Mouse (Mus musculus) left cerebral cortex, postnatal 4 days (tissue): Measurements from ENCODE around the gene Rras. TPM values are rescaled to one million over a fixed set of nuclear protein-coding genes. Genes with fewer than 3 reads are reported as not detected.

ENCODE experiments used
- DNase-seq: peaks from one replicate; pipeline ENCODE4 v3.0.0-alpha.2; 2022
- intact Hi-C: fragments of 180-260 bp; cut with DNase I; formaldehyde crosslinking; loops from one replicate; pipeline ENCODE4 v1.15.1; 2025
- total RNA-seq, 2 experiments: library from RNA; stranded (reverse); gene quantifications; 2 replicates each; pipeline ENCODE4 v1.2.3; 2021

The Rras gene
- total RNA-seq, 2 experiments from 2014 or later, result 6.9 to 7.2 TPM

DNA sequence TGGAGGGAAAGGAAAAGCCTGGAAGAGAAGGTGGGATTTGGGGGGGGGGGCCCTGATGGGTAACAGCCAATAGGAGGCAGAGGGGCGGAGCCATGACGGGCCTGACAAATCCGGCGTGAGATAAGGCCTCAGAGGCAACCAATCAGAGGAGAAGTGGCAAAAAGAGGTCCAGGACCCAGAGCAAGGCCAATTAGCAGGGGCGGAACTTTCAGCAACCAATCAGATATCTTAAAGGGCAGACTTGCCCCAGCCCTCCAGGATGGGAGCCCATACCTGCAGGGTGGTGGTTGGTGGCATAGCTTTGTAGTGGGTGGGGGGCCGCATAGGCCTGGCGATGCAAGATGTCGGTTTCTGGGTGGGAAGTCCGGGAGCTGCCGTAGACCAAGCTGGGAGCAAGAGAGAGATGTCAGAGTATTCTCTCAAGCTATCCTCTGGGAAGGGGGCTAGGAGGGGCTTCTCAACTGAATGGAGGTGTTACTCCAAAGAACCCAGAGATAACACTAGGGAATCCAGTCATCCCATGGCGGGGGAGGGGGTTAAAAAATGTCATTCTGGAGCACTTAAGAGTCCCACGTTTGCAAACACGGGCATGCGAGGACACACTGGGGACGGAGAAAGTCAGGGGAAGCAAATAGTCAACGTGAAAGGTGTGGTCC, 33.3 kb downstream of the Rras start:
- peak; percentile 88 for DNase-seq
- intact Hi-C loops, result no loop called here

DNA sequence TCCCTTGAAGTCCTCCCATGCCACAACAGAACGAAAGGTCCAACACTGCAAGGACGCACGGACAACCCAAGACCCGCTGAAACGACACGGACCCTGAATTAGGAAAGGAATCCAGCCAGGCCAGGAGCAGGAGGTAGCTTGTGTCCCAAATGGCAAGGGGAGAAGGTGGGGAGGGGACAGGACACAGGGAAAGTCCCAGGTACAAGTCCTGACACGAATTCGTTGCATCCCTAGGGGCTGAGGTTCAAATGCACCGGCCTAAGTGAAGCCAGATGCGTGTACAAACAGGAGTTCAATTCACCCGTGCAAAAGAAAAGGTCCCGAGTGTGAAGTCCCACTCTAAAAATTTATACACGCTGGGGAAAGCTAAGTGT, 33.8 kb downstream of the Rras start:
- intact Hi-C loops, result no loop called here
- DNase-seq, result no peak

DNA sequence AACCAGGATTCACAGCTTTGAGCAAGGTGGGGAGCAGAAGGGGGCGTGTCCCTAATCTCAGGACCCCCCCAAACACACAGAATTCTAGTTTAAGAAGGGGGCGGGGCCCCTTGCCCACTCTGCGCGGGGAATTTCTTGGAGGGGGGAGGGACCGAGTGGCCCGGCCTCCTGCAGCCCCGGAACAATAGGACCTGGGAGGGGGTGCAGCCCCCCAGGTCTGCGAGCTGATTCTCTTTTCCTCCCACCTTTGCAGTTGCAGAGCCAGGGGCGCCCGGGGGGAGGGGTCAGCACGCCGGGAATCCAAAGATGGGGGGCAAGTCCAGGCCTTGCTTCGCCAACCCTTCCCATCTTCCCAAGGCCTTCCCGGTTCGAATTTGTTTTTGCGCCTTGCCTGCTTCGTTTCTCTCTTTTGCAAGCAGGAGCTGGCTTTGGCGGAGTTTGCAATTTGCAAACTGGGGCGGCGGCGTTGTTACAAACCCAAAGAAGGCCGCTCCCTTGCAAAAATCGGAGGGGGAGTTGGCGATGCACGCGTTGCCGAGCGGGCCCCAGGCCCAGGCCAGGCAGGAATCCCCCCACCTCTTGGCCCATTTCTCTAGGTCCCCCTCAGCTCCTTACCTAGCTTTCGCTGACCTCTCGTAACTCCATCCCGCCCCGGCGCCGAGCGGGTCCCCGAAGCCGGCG, 34.6 kb downstream of the Rras start:
- DNase-seq, result peak; percentile 55
- intact Hi-C loops, result no loop called here

DNA sequence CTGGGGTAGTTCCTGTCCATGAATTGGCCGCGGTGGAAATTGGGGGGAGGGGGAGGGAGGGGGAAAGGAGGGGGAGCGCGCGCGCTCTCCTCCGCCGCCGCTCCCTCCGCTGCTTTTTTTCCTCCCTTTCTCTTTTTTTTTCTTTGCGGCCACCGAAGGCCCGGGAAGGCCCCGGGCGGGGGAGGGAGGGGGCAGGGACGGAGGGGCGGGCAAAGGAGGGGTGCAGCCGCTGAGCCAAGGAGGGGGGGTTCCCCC, 35.0 kb downstream of the Rras start, which contains the start of gene Prr12:
Prr12 (minus strand) TSS at position 20 of the 255 bp plus-strand sequence.
- intact Hi-C loops, result no loop called here
- DNase-seq, result no peak

DNA sequence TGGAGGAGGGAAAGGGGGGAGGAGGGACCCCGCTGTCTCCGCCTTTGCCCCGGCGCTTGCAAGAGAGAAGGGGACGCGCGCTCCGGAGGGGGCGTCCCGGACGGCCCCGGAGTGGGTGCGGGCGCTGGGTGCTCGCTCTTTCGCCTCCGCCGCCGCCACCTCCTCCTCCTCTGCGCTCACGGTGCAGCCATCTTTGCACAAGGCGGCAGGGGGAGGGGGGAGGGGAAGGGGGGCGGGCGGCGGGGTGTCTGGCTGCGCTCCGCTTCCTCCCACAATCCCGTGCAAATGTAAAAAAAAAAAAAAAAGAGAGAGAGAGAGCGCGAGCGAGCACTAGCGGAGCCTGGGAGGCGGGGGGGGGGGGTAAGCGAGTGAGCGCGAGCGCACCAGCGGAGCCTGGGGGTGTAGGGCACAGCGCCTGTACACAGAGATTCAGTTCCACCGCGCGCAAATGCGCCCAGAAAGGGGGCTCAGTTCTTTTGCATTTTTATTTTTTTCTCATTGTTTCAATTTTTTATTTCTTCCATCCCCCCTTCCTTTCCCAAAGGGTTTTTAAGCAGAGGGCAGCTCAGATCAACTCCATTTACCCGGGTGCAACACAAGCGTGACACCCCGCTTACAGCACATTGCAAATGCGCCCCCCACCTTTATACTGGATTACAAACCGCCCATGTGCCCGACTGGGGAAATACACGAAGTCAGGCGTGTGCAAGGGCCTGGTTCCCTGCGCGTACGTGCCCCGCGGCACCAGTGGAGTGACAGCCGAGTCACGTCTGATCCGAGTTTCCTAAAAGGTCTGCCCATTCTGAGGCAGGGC, 35.6 kb downstream of the Rras start:
- DNase-seq, result peak; percentile 79
- intact Hi-C loops, result no loop called here

DNA sequence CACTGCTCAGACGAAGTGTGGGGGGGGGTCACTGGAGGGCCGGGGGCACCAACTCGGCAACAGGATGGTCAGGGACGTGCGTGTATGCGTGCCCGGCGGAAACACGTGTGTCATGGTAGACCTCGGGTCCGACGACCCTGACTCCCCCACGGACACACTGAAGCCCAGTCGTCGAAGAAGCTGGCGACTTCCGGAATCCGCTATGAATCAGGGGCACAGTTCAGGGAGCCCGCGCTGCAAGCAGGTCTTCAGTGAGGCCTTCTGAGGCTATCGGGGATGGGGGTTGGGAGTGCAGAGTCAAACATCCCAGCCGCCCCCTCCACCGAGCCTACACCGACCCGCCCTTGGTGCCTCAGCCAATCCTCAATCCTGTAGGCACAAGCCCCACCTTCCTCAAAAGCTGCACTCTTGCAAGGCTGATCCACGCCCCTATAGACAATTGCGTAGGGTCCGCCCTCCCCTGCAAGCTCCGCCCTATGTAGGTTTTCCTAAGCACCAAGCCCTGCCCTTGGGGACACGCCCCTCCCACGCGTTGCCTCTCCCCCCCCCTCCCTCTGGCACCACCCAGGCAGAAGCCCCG, 36.3 kb downstream of the Rras start:
- intact Hi-C loops, result no loop called here
- DNase-seq, result peak; percentile 93

DNA sequence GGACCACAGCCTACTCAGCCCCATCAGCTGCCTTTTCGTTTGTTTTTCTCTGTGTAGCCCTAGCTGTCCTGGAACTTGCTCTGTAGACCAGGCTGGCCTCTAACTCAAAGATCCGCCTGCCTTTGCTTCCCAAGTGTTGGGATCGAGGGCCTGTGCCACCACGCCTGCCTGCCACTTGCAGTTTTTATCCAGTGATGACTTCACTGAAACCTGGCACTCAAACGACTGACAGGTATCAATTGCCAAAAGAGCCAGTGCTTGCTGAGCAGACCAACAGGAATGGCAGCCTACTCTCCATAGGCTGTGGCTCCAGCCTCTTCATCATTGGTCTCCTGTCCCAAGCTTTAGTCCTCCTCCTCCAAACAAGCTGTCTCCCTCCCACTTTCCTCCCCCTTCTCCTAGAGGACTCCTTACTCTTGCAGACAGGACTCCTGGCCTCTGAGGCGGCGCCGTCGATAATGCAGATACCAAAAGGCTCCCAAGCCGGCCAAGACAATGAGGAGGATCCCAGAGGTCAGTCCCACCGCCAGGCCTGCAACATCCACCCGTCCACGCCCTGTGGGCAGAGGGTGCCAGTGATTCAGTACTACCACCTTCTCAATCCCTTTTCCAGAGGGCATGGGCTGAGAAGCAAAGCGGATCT, 38.7 kb downstream of the Rras start:
- intact Hi-C loops, result no loop called here
- DNase-seq, result no peak

DNA sequence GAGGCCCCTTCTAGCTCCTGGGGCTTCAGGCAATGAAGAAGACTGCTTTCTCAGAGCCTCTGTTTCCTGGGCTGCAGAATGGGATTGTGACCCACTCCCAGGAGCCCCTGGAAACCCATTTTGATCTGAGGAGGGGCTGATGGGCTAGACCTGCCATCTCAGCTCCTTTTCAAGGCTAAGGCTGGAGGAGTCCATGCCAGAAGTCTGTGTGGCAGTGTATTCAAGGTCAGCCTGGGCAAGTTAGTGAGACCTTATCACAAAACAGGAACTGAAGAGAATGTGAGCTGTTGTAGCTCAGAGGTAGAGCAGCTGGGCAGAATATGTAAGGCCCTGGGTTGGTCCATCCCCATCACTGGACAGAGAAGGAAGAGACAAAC, 39.2 kb downstream of the Rras start:
- intact Hi-C loops, result no loop called here
- DNase-seq, result no peak

DNA sequence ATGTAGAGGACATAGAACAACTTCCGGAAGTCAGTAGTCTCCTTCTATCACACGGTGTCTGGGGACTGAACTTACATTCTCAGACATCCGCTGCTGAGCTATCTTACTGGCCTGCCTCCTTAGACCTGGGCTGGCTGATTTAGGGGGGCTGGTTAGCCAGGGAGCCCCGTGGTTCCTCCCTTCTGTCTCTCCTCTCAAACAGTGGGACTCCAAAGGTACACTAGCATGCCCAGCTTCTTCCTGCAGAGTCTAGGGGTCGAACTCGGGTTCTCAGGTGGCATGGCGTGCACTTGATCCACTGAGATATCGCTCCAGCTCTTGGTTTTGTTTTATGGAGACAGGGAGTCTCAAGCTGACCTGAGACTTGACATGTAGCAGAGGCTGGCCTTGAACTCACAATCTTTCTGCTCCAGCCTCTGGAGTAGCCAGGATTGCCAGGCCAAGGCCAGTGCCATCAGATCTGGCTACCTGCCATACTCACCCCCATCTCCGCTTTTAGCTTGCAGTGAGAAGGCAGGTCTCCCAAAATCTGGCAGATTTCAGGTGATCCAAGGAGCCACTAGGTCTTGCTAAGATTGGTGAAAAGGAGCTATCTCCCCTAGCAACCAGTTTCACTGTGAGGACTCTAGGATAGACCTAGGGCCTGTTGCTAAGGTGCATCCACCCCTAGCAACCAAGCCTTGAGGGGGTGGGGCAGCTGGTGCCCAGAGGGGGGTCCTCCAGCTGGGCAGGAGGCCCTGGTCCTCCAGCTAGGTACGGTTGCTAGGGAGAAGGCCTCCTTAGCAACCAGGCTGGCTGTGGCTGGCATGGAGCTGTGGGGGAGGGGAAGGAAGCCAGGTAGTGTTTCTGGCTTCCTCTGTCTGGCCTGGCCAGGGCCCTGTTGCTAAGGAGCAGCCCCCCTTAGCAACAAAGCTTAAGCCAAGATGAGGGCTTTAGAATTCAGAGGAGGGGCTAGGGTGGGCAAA, 41.1 kb downstream of the Rras start:
- DNase-seq, result peak; percentile 59
- intact Hi-C loops, result no loop called here

DNA sequence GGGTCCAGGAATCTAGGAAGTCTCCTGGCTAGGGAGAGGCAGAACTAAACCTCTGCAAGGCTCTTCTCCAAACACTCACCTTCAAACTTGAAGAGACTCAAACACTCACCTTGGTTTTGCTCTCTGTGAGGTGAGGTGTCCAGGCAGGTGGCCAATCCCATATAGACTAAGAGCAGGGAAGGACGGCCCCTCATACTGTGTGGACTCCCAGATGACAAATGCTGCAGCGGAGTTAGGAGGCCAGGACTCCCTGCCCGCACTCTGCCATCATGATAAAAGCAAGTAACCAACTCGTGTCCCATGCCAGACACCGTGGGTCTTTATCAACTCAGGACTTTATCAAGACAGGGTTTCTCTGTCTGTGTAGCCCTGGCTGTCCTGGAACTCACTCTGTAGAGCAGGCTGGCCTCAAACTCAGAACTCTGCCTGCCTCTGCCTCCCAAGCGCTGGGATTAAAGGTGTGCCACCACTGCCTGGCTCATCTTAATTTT, 42.9 kb downstream of the Rras start:
- DNase-seq, result no peak
- intact Hi-C loops, result no loop called here

DNA sequence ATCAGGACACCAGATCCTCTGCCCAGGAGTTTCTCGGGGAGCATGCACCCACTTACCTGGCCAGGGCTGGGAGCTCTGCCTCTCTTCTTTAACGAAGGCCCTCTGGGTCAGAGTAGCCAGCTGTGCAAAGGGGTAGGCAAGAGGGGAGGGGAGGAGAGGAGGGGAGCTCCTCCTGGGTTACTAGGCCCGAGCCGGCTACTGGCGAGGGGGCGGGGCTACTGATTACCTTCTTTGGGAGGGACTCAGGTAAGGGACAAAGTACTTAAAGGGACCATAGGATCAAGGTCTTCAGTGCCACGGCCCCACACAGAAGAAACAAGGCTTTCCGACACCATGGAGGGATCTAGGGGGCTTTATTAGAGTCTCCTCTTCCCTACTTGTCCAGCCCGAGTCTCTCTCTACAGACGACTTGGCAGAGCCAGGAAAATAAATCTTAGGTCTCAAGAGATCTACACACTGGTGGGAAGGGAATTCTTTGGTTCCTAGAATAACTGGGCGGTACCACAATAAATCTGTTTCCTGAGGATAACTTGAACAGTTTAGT, 43.8 kb downstream of the Rras start:
- intact Hi-C loops, result no loop called here
- no peak for DNase-seq

DNA sequence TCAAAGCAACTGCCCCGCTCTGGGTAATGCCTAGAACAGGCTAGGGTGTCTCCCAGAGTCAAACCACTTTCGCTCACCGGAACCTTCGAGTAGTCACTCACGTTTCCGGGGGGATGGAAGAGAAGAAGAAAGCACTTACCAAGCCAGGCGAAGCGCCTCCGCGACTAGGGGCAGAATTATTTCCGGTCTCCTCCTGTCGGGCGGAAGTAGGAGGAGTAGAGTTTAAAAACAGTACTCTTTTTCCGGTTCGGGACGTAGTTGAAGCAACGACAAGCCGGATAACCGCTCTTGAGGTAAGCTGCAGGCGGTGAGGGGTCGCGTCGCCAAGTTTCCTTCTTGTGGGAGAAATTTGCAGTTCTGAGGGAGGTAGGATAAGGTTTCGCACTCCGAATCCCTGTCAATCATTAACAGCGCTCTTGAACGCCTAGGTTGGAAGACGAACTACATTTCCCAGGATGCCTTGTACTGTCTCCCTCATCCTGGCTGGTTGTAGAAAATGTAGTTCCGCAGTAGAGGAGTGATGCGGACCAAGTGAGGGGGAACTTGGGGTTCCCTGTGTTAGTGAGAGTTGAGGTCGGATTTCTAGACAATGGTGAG, 44.6 kb downstream of the Rras start, which contains the start of the genes Nosip and Prrg2:
Nosip (plus strand) TSS at position 191 of the 597 bp plus-strand sequence.
Prrg2 (minus strand) TSS at position 439 of the 597 bp plus-strand sequence.
- peak; percentile 94 for DNase-seq
- intact Hi-C loops, result no loop called here

DNA sequence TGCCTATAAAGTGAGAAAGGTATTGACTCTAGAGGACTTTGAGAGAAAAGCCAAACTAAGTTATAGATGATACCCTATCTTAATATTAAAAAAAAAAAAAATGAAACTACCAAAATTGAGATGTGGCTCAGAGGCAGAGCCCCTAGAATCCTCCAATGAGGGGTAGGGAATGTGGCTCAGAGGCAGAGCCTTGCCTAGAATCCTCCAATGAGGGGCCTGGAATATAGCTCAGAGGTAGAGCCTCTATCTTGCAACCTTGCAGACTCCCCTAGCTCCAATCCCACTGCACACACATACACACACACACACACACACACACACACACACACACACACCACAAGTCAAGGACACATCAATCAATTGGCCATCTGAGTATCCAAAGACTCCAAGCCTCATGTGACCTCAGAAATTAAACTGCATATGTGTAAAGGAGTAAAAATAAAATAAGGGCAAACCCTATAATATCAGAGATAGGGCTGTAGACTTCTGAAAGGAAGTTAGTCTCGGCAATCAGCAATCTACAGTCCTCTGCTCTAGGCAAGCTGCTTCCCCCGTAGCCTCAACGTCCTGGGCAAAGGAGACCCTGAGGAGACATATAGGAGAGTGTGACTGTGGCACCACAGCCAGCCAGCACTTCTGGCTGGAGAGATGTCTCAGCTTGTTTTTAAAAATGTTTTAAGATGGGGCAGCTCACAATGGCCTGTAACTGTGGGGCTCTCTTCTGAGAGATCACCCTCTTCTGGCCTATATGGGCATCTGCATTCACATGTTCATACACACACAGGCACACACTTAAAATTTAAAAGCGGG, 49.6 kb downstream of the Rras start:
- intact Hi-C loops, result no loop called here
- no peak for DNase-seq

DNA sequence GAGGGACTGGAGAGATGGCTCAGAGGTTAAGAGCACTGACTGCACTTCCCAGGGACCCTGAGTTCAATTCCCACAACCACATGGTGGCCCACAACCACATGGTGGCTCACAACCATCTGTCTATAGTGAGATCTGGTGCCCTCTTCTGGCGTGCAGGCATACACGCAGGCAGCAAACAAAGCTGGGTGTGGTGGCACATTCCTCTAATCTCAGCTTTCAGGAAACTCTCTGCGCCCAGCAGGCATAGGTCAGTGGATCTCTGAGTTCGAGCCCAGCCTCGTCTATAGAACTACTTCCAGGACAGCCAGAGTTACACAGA, 50.2 kb downstream of the Rras start:
- intact Hi-C loops, result no loop called here
- DNase-seq, result no peak

DNA sequence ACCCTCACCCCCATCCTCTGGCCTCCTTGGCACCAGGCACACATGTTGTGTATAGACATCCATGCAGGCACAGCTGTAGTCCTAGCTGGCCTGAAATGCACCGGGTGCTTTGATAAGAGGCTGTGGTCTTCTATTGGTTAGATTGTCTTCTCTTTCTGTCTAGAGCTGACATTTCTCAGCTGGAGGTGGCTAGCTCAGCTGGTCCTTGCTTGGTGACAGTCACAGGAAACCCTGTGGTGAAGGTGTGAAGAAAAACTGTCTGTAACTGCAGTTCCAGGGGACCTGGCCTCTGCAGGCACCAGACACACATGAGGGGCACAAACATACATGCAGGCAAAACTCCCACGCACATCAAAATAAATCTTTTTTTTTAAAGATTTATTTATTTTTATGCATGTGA, 51.9 kb downstream of the Rras start:
- intact Hi-C loops, result no loop called here
- no peak for DNase-seq
